Comparison of ENCODE assay signal across 8 mouse cellular contexts in the genomic region with DNA sequence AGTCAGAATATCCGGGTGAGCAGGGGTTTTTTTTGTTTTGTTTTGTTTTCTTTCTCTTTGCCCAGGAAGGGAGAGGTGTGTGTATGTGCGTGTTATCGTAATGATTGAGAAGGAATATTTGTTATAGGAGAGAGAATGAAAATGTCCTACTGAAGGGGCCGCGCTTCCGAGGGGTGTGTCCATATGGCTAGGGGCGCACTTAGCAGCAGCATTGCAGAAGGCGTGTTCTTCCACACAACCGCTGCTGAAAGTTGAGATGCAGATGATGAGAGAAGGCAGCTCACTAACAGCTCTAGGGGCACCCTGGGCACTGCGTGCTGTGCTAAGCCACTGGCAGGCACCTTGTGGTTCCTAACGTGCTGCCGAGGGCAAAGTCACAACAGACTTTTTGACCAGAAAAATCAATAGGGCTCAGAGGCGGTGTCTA. TPM values are rescaled to one million over a fixed set of nuclear protein-coding genes. Genes with fewer than 3 reads are reported as not detected.
A peak's percentile ranks its signal among the peaks of the same experiment; 100 is the strongest.
DNase-seq lines count a peak whose midpoint lies in the region; ATAC-seq lines count a peak whose summit lies in the region.

No protein-coding gene starts in this region.

- no peaks in the 10 kb centered on the region for H3K27me3 ChIP-seq in heart, embryonic 13.5 days (replicated peaks)
- H3K27me3 ChIP-seq in midbrain, embryonic 10.5 days (ENCODE audit: low read depth, poor library complexity, severe bottlenecking) = peaks cover 9% of the 10 kb centered on the region
- H3K27me3 ChIP-seq in stomach, embryonic 16.5 days (ENCODE audit: control insufficient read depth, insufficient read depth, low read length) = no peaks in the 10 kb centered on the region

- no peaks in the 10 kb centered on the region for H3K9me3 ChIP-seq in heart, embryonic 13.5 days
- H3K9me3 ChIP-seq in midbrain, embryonic 10.5 days (replicated peaks) = no peaks in the 10 kb centered on the region
- no peaks in the 10 kb centered on the region for H3K9me3 ChIP-seq in stomach, embryonic 16.5 days (replicated peaks; ENCODE audit: control insufficient read depth, low read length)

- H3K4me2 ChIP-seq in heart, embryonic 13.5 days = peak overlapping the region; percentile 100
- peak overlapping the region; percentile 99 for H3K4me2 ChIP-seq in stomach, embryonic 16.5 days (ENCODE audit: low read depth, low read length)

- 3% methylated on average over 13 of the region's 13 CpGs for WGBS in heart, embryonic 13.5 days
- WGBS in midbrain, embryonic 10.5 days = 5% methylated on average over 13 of the region's 13 CpGs
- 1% methylated on average over 13 of the region's 13 CpGs for WGBS in stomach, embryonic 16.5 days

- no peak for ATAC-seq in heart, embryonic 13.5 days (ENCODE audit: extremely low read depth, insufficient number of reproducible peaks, low FRiP score, low TSS enrichment)
- no peak for ATAC-seq in stomach, embryonic 16.5 days (ENCODE audit: insufficient read depth, low FRiP score)

- peak overlapping the region; percentile 94 for H3K4me3 ChIP-seq in heart, embryonic 13.5 days
- peak overlapping the region; percentile 72 for H3K4me3 ChIP-seq in midbrain, embryonic 10.5 days
- peak overlapping the region; percentile 70 for H3K4me3 ChIP-seq in stomach, embryonic 16.5 days (replicated peaks; ENCODE audit: low read length)

- peak overlapping the region; percentile 98 for H3K9ac ChIP-seq in heart, embryonic 13.5 days
- peak overlapping the region; percentile 96 for H3K9ac ChIP-seq in stomach, embryonic 16.5 days (ENCODE audit: low read length)

- peak; percentile 28 to 44 for DNase-seq in heart, adult 18-20 months
- DNase-seq in heart, adult 8-10 months (ENCODE audit: low spot score) = no peak
- DNase-seq in c-Kit-positive CD71-positive TER-119-positive erythroid progenitor cells, embryonic 14.5 days (ENCODE audit: low spot score) = peak; percentile 51
- DNase-seq in kidney, postnatal 25 days = peak; percentile 25 to 49
- DNase-seq in midbrain, embryonic 10.5 days (ENCODE audit: low spot score) = peak; percentile 35
- DNase-seq in cerebellum, adult 8-10 months = no peak

- H3K27ac ChIP-seq in heart, embryonic 13.5 days (replicated peaks) = peak overlapping the region; percentile 91
- no peak overlapping the region for H3K27ac ChIP-seq in midbrain, embryonic 10.5 days (replicated peaks)
- peak overlapping the region; percentile 80; the same call in 1 of the 2 replicates for H3K27ac ChIP-seq in stomach, embryonic 16.5 days (ENCODE audit: low read length)

- H3K4me1 ChIP-seq in heart, embryonic 13.5 days = peaks cover 31% of the 10 kb centered on the region
- H3K4me1 ChIP-seq in midbrain, embryonic 10.5 days = peaks cover 30% of the 10 kb centered on the region
- H3K4me1 ChIP-seq in stomach, embryonic 16.5 days (ENCODE audit: control insufficient read depth, insufficient read depth, low read length) = peaks cover 9% of the 10 kb centered on the region

- no peaks in the 10 kb centered on the region for H3K36me3 ChIP-seq in heart, embryonic 13.5 days
- H3K36me3 ChIP-seq in midbrain, embryonic 10.5 days = no peaks in the 10 kb centered on the region
- H3K36me3 ChIP-seq in stomach, embryonic 16.5 days (ENCODE audit: control insufficient read depth, insufficient read depth, low read length) = no peaks in the 10 kb centered on the region

RNA-seq across cellular contexts. Expression of gene Rnf19b, which starts 1.1 kb away (rescaled TPM):
- total RNA-seq in heart, adult 18-20 months (2021) = 10 to 100 TPM; 27.3 to 28.2 TPM
- total RNA-seq in heart, adult 8-10 months (2022) = 10 to 100 TPM; 26.0 to 30.0 (median 27.7) TPM
- 5.7 and 6.2 TPM in 2 replicates for polyA plus RNA-seq in heart, embryonic 13.5 days (2015; fragmentation: Nextera tagmentation; extraction: Ambion mirVana)
- polyA plus RNA-seq in midbrain, embryonic 10.5 days (2016; fragmentation: Nextera tagmentation; extraction: Ambion mirVana) = 7.1 and 9.0 TPM in 2 replicates
- 7.1 and 7.2 TPM in 2 replicates for polyA plus RNA-seq in stomach, embryonic 16.5 days (2015; fragmentation: Nextera tagmentation; extraction: Ambion mirVana)

RNA-seq across cellular contexts. Expression of gene Tmem54, which starts 46.2 kb away (rescaled TPM):
- not detected for total RNA-seq in heart, adult 18-20 months (2021)
- not detected for total RNA-seq in heart, adult 8-10 months (2022)
- 1.0 and 1.1 TPM in 2 replicates for polyA plus RNA-seq in heart, embryonic 13.5 days (2015; fragmentation: Nextera tagmentation; extraction: Ambion mirVana)
- polyA plus RNA-seq in midbrain, embryonic 10.5 days (2016; fragmentation: Nextera tagmentation; extraction: Ambion mirVana) = 1.0 and 2.1 TPM in 2 replicates
- polyA plus RNA-seq in stomach, embryonic 16.5 days (2015; fragmentation: Nextera tagmentation; extraction: Ambion mirVana) = 44.2 and 53.2 TPM in 2 replicates

Comparison
In these comparisons a context has a peak if more than half of its experiments do, and no peak if none do; other contexts are left out.
1. DNase-seq: peak in heart, adult 18-20 months (2 of 2), c-Kit-positive CD71-positive TER-119-positive erythroid progenitor cells, embryonic 14.5 days (single experiment), kidney, postnatal 25 days (2 of 2) and midbrain, embryonic 10.5 days (single experiment); none in heart, adult 8-10 months (single experiment) and cerebellum, adult 8-10 months (single experiment).
2. RNA of gene Tmem54, which starts 46.2 kb away (polyA plus RNA-seq): 44.2 to 53.2 TPM in stomach, embryonic 16.5 days; 1.0 to 2.1 TPM in midbrain, embryonic 10.5 days and 1.0 to 1.1 TPM in heart, embryonic 13.5 days; every median in the first group is over 10 times any median in the second.
3. Peak in every context shown above with its lines, with median percentiles within 50 percentile points of each other: H3K4me3 ChIP-seq.